Mouse (Mus musculus) heart, postnatal 0 days (tissue): ENCODE measurements at regions not wholly inside any gene's neighbourhood (a gene's known extent, or its start where the extent isn't known, plus 50 kb on each side); places are given as distances from the start of the nearest gene placed in this dataset.

ENCODE experiments used
- ATAC-seq: fragments of 200-750 bp; cut with Nextera tagmentation; 2 replicates; pipeline ENCODE4 v1.8.0; 2017; ENCODE audit warnings: low read depth, moderate number of reproducible peaks, moderate library complexity; ENCODE audit not compliant: insufficient read depth
- DNase-seq: peaks from one replicate; pipeline ENCODE4 v3.0.0-alpha.2; 2016; ENCODE audit warnings: low spot score
- H3K27ac ChIP-seq: fragments of 300-500 bp; sonication (generic); 2 replicates; pipeline ENCODE4 v1.5.1; 2014; ENCODE audit warnings: low read depth, mild to moderate bottlenecking
- H3K27me3 ChIP-seq: fragments of 300-500 bp; sonication (generic); 2 replicates; pipeline ENCODE4 v1.6.1; 2014; ENCODE audit warnings: low read length, mixed read lengths; ENCODE audit not compliant: control insufficient read depth, insufficient read depth
- H3K36me3 ChIP-seq: fragments of 300-500 bp; sonication (generic); replicated peaks from 2 replicates; pipeline ENCODE4 v1.6.1; 2014; ENCODE audit warnings: low read length, mixed read lengths; ENCODE audit not compliant: control insufficient read depth, insufficient read depth
- H3K4me1 ChIP-seq: fragments of 300-500 bp; sonication (generic); 2 replicates; pipeline ENCODE4 v1.6.1; 2014; ENCODE audit warnings: antibody characterized with exemption; ENCODE audit not compliant: control insufficient read depth, insufficient read depth
- H3K4me2 ChIP-seq: fragments of 300-500 bp; sonication (generic); 2 replicates; pipeline ENCODE4 v1.6.1; 2014; ENCODE audit warnings: low read depth, mild to moderate bottlenecking, low read length, moderate library complexity
- H3K4me3 ChIP-seq: fragments of 300-500 bp; sonication (generic); 2 replicates; pipeline ENCODE4 v1.5.1; 2014; ENCODE audit warnings: low read depth, low read length
- H3K9ac ChIP-seq: fragments of 300-500 bp; sonication (generic); replicated peaks from 2 replicates; pipeline ENCODE4 v1.6.1; 2014; ENCODE audit warnings: low read depth, low read length, mixed read lengths
- H3K9me3 ChIP-seq: fragments of 300-500 bp; sonication (generic); replicated peaks from 2 replicates; pipeline ENCODE4 v1.6.1; 2016; ENCODE audit warnings: low read length; ENCODE audit not compliant: control insufficient read depth
- CTCF ChIP-seq: IDR thresholded peaks from 2 replicates; pipeline ENCODE4 v1.5.1; 2016; ENCODE audit warnings: antibody characterized with exemption, control low read depth, low read depth
- EP300 ChIP-seq: IDR thresholded peaks from 2 replicates; pipeline ENCODE4 v1.6.1; 2016; ENCODE audit warnings: antibody characterized with exemption, low read depth
- WGBS: fragments of 180-500 bp; shearing (Covaris S2); extraction: QIAGEN DNeasy Blood & Tissue Kit; methylation state at CpG from one replicate; pipeline ENCODE4 v1.1.7; 2014; 5-methylcytosine and 5-hydroxymethylcytosine counted together

DNA sequence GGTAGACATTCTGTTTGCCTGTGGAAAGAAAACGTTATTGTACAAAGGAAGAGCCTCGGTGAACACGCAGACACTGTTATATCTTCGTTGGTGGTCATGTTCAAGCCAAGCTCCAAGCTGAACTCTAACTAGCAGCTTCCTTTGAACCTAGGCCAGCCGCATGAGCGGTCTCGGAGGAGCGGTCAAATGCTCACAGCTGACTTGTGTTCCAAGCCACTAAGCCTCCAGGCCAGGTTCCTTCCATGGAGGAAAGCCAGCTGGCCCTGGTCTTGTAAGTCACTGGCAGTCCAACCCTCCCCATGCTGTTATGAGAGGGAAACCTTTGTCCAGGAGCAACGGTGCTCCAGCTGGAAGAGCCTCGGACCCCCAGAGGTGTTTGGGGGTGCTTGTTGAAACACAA lies 194.5 kb upstream of the Pkdcc start:
- ATAC-seq, result no peak

DNA sequence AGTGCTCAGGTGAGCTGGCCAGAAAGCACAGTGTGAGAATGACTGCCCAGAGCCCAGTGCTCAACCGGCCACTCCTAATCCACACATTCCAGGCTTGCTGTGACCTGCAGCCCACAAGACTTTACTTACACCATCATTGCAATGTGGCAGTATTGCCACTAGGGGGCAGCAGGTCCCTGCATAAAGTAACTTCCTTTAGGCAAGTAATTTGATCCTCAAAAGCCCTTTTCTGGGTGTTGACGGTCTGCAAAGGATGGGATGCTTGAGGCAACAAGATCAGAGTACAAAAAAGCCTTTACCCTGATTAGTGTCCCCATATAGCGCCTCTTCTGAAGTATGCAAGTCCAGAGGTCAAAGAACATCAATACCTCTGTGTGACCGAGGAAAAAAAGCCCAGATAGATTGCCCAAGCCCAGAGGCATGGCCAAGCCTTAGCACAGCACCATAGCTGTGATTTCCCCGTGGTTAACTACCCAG lies 189.7 kb upstream of the Pkdcc start:
- Histone ChIP-seq H3K4me3 (no peak overlapping the region), H3K4me1 (no peaks in the 10 kb centered on the region), H3K27ac (no peak overlapping the region), H3K27me3 (no peaks in the 10 kb centered on the region), H3K9ac (no peak overlapping the region), H3K9me3 (no peaks in the 10 kb centered on the region; the same call in 1 of the 2 replicates), H3K36me3 (no peaks in the 10 kb centered on the region), H3K4me2 (no peak overlapping the region)
- ATAC-seq (peak; percentile 57; the same call in 1 of the 2 replicates), DNase-seq (peak; percentile 55)
- TF ChIP-seq CTCF, result peak; percentile 98
- TF ChIP-seq EP300, result no peak
- WGBS, result 13% methylated on average over 5 of the region's 5 CpGs

More for the DNA sequence above, 194.5 kb upstream of the Pkdcc start:
- peak; percentile 9 for DNase-seq
- no peaks in the 10 kb centered on the region for H3K36me3 ChIP-seq
- WGBS, result 59% methylated on average over 10 of the region's 10 CpGs
- 0 out of 2 replicates have a peak, but pooled peaks cover 5% of the 10 kb centered on the region for H3K4me1 ChIP-seq
- H3K9me3 ChIP-seq, result no peaks in the 10 kb centered on the region
- TF ChIP-seq EP300 (no peak), CTCF (no peak)
- H3K27me3 ChIP-seq, result no peaks in the 10 kb centered on the region
- no peak overlapping the region for H3K9ac ChIP-seq
- H3K27ac ChIP-seq, result no peak overlapping the region
- no peak overlapping the region for H3K4me3 ChIP-seq
- H3K4me2 ChIP-seq, result no peak overlapping the region

DNA sequence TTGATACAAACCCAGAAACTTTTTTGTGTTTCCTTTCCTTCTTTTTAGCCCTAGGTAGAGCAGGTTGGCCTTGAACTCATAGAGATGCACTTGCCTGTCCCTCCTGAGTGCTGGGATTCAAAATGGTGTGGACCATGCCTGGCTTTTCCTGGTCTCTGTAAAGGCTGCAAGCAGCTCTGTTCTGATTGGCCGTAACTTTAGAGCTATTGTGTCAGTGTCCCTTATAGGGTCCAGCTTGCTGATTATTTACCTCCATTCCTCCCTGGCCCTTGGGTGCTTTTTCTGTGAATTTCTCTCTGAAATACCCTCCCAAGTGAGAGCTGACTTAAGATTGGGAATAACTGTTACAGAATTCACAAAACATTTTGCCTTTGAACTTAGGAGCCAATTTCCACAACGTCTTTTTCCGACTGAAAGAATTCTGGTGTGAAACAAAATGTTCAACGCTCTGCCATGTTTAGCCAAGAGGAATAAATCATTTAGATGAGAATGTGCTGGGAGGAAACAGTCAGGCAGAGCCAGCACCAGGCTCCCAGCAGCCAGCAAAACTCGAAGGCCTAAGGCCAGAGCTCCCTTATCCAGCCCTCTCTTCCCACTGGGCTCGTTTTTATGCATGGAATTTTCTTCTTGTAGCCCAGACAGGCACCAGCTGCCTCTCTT lies 180.0 kb upstream of the Pkdcc start:
- no peaks in the 10 kb centered on the region for H3K27me3 ChIP-seq
- no peaks in the 10 kb centered on the region for H3K4me1 ChIP-seq
- no peak overlapping the region for H3K27ac ChIP-seq
- 63% methylated on average over 6 of the region's 6 CpGs for WGBS
- ATAC-seq, result no peak
- TF ChIP-seq CTCF (no peak), EP300 (no peak)
- DNase-seq, result no peak
- no peak overlapping the region for H3K4me3 ChIP-seq
- H3K9ac ChIP-seq, result no peak overlapping the region
- H3K9me3 ChIP-seq, result no peaks in the 10 kb centered on the region
- H3K36me3 ChIP-seq, result no peaks in the 10 kb centered on the region
- H3K4me2 ChIP-seq, result no peak overlapping the region

- no peaks in the 10 kb centered on the region for H3K27me3 ChIP-seq
- ATAC-seq, result no peak
These were observed 179.5 kb upstream of the Pkdcc start for GRCm38 (mm10) chr17:83035574-83035918.

DNA sequence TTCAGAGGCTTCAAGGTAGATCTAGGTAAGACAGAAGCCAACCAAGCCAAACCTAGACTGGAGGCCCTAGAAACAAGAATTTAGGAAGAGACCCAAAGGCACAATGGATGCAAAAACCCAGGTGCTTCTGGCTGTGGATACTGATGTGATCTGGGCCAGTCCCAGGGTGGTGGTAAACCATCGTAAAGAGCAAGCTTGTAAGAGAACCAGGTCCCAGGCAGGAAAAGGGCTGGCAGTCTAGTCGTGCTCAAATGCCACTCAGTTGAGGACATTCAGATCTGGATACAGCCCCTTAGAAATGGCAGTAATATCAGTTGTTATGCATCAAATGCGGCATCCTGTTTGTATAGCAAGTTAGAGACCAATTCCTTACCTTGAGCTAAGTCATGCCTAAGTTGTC lies 175.5 kb upstream of the Pkdcc start:
- no peaks in the 10 kb centered on the region for H3K36me3 ChIP-seq
- TF ChIP-seq EP300 (no peak), CTCF (no peak)
- no peak overlapping the region for H3K4me3 ChIP-seq
- ATAC-seq (no peak), DNase-seq (no peak)
- H3K27me3 ChIP-seq, result no peaks in the 10 kb centered on the region
- no peaks in the 10 kb centered on the region for H3K9me3 ChIP-seq
- 87% methylated on average over 3 of the region's 3 CpGs for WGBS
- no peak overlapping the region for H3K4me2 ChIP-seq
- no peak overlapping the region for H3K27ac ChIP-seq
- no peaks in the 10 kb centered on the region for H3K4me1 ChIP-seq
- H3K9ac ChIP-seq, result no peak overlapping the region

More at GRCm38 (mm10) chr17:83035574-83035918, 179.5 kb upstream of the Pkdcc start:
- no peak overlapping the region for H3K27ac ChIP-seq
- TF ChIP-seq CTCF, result no peak
- no peak for TF ChIP-seq EP300
- WGBS, result 69% methylated on average over 5 of the region's 5 CpGs
- no peak for DNase-seq
- no peaks in the 10 kb centered on the region for H3K36me3 ChIP-seq
- H3K4me3 ChIP-seq, result no peak overlapping the region
- H3K9me3 ChIP-seq, result no peaks in the 10 kb centered on the region
- no peak overlapping the region for H3K4me2 ChIP-seq
- H3K9ac ChIP-seq, result no peak overlapping the region
- no peaks in the 10 kb centered on the region for H3K4me1 ChIP-seq

GRCm38 (mm10) chr17:83044515-83044914 lies 170.6 kb upstream of the Pkdcc start:
- no peak overlapping the region for H3K27ac ChIP-seq
- 79% methylated on average over 6 of the region's 6 CpGs for WGBS

More at GRCm38 (mm10) chr17:83044515-83044914, 170.6 kb upstream of the Pkdcc start:
- TF ChIP-seq CTCF, result no peak
- no peak for TF ChIP-seq EP300
- ATAC-seq, result no peak
- H3K36me3 ChIP-seq, result no peaks in the 10 kb centered on the region
- no peaks in the 10 kb centered on the region for H3K27me3 ChIP-seq
- no peak overlapping the region for H3K4me3 ChIP-seq
- H3K9me3 ChIP-seq, result no peaks in the 10 kb centered on the region
- no peak overlapping the region for H3K9ac ChIP-seq
- H3K4me1 ChIP-seq, result peaks cover under 1% of the 10 kb centered on the region; the same call in 1 of the 2 replicates
- no peak for DNase-seq
- H3K4me2 ChIP-seq, result no peak overlapping the region
